Mouse (Mus musculus): ENCODE measurements around the gene Tmem158. TPM values are rescaled to one million over a fixed set of nuclear protein-coding genes. Genes with fewer than 3 reads are reported as not detected.

The Tmem158 gene
- polyA plus RNA-seq, 1 experiment from 2014 or later: 15.1 TPM

GRCm38 (mm10) chr9:123278003-123278402 lies 17.4 kb upstream of the Tmem158 start:
- no peaks in the 10 kb centered on the region for H3K9me3 ChIP-seq (ENCODE audit: control insufficient read depth, low read length)
- H3K27me3 ChIP-seq (ENCODE audit: control insufficient read depth, insufficient read depth, low read length): no peaks in the 10 kb centered on the region
- DNase-seq (ENCODE audit: low spot score) (no peak), ATAC-seq (ENCODE audit: low FRiP score, low TSS enrichment) (no peak)
- no peak overlapping the region for H3K9ac ChIP-seq (ENCODE audit: low read length)
- H3K4me2 ChIP-seq (replicated peaks; ENCODE audit: low read depth): no peak overlapping the region
- H3K4me3 ChIP-seq (ENCODE audit: low read depth, low read length): no peak overlapping the region
- H3K4me1 ChIP-seq (replicated peaks; ENCODE audit: control insufficient read depth, insufficient read depth): no peaks in the 10 kb centered on the region
- TF ChIP-seq CTCF (IDR thresholded peaks at IDR 0.05; ENCODE audit: low read depth): no peak
- TF ChIP-seq EP300 (optimal IDR thresholded peaks at IDR 0.05): no peak
- WGBS: 74% methylated on average over 2 of the region's 2 CpGs
- H3K27ac ChIP-seq (replicated peaks): no peak overlapping the region
- H3K36me3 ChIP-seq (ENCODE audit: control insufficient read depth, insufficient read depth, low read length): no peaks in the 10 kb centered on the region

DNA sequence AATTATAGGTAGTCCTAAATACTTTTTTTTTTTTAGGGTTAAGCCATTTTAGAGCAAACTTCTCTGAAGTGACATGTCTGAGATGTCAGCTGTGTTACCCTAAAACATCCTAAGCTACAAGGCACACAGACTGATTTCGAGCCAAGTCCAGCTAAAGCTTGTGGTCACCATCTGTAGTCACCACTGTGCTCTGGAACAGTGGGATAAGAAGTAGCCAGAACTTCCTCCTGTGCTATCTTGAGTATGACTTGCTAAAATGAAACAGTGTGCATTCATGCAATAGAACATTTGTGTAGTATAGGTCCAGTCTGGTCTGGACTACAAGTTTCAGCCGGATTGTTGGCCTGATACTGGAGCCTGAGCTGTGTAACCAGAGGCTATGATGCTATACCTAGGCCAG lies 14.8 kb upstream of the Tmem158 start:
- TF ChIP-seq CTCF (IDR thresholded peaks at IDR 0.05; ENCODE audit: low read depth): no peak
- no peak for TF ChIP-seq EP300 (optimal IDR thresholded peaks at IDR 0.05)
- Histone ChIP-seq H3K9me3 (ENCODE audit: control insufficient read depth, low read length) (no peaks in the 10 kb centered on the region), H3K27me3 (ENCODE audit: control insufficient read depth, insufficient read depth, low read length) (no peaks in the 10 kb centered on the region), H3K27ac (replicated peaks) (no peak overlapping the region), H3K4me2 (replicated peaks; ENCODE audit: low read depth) (no peak overlapping the region), H3K9ac (ENCODE audit: low read length) (no peak overlapping the region), H3K4me1 (replicated peaks; ENCODE audit: control insufficient read depth, insufficient read depth) (no peaks in the 10 kb centered on the region), H3K4me3 (ENCODE audit: low read depth, low read length) (no peak overlapping the region), H3K36me3 (ENCODE audit: control insufficient read depth, insufficient read depth, low read length) (no peaks in the 10 kb centered on the region)
- ATAC-seq (ENCODE audit: low FRiP score, low TSS enrichment) (no peak), DNase-seq (ENCODE audit: low spot score) (no peak)
- WGBS: 86% methylated on average over 2 of the region's 2 CpGs

DNA sequence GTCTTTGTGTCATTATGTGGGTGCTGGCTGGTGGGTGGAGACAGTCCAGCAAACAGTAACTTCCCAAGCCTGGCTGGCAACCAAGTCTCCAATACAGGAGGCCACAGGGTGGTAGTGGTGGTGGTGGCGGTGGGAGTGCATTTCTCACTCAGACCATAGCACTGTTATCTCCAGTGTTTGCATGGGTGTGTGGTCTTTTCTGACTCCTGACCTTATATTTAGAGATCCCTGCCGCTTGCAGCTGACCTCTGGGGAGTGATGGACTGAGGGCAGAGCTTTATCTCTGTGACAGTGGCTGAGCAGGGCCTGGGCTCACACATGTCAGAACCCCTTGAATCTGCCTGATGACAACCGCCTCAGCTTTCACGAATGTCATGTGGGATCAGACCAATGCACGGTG lies 14.1 kb upstream of the Tmem158 start:
- Histone ChIP-seq H3K36me3 (ENCODE audit: control insufficient read depth, insufficient read depth, low read length) (no peaks in the 10 kb centered on the region), H3K4me2 (replicated peaks; ENCODE audit: low read depth) (no peak overlapping the region), H3K4me3 (ENCODE audit: low read depth, low read length) (no peak overlapping the region), H3K9ac (ENCODE audit: low read length) (no peak overlapping the region), H3K4me1 (replicated peaks; ENCODE audit: control insufficient read depth, insufficient read depth) (no peaks in the 10 kb centered on the region), H3K9me3 (ENCODE audit: control insufficient read depth, low read length) (no peaks in the 10 kb centered on the region), H3K27me3 (ENCODE audit: control insufficient read depth, insufficient read depth, low read length) (no peaks in the 10 kb centered on the region), H3K27ac (replicated peaks) (no peak overlapping the region)
- ATAC-seq (ENCODE audit: low FRiP score, low TSS enrichment) (no peak), DNase-seq (ENCODE audit: low spot score) (no peak)
- TF ChIP-seq EP300 (optimal IDR thresholded peaks at IDR 0.05) (no peak), CTCF (IDR thresholded peaks at IDR 0.05; ENCODE audit: low read depth) (no peak)
- 51% methylated on average over 5 of the region's 5 CpGs for WGBS

GRCm38 (mm10) chr9:123273876-123274275 lies 13.3 kb upstream of the Tmem158 start:
- H3K9ac ChIP-seq (ENCODE audit: low read length): no peak overlapping the region
- no peak overlapping the region for H3K4me3 ChIP-seq (ENCODE audit: low read depth, low read length)
- no peaks in the 10 kb centered on the region for H3K4me1 ChIP-seq (replicated peaks; ENCODE audit: control insufficient read depth, insufficient read depth)
- no peak for ATAC-seq (ENCODE audit: low FRiP score, low TSS enrichment)
- DNase-seq (ENCODE audit: low spot score): no peak
- 48% methylated on average over 2 of the region's 2 CpGs for WGBS
- no peaks in the 10 kb centered on the region for H3K9me3 ChIP-seq (ENCODE audit: control insufficient read depth, low read length)
- H3K27ac ChIP-seq (replicated peaks): no peak overlapping the region
- TF ChIP-seq CTCF (IDR thresholded peaks at IDR 0.05; ENCODE audit: low read depth) (no peak), EP300 (optimal IDR thresholded peaks at IDR 0.05) (no peak)
- H3K27me3 ChIP-seq (ENCODE audit: control insufficient read depth, insufficient read depth, low read length): no peaks in the 10 kb centered on the region
- H3K4me2 ChIP-seq (replicated peaks; ENCODE audit: low read depth): no peak overlapping the region
- no peaks in the 10 kb centered on the region for H3K36me3 ChIP-seq (ENCODE audit: control insufficient read depth, insufficient read depth, low read length)

DNA sequence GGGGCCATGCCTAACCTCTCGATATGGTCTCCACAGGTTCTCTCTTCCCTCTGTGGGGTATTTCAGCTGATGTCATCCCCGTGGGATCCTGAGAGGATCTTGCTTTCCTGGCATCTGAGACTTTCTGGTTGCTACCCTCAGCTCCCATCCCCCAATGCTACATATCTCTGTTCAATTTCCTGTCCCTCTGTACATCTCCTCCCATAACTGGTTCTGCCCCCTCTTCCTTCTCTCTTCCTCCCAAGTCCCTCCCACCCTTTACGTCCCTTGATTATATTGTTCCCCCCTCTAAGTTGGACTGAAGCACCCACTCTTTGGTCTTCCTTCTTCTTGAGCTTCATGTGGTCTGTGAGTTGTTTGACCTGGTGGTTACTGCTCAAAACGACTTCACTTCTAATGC lies 11.0 kb upstream of the Tmem158 start:
- no peak for ATAC-seq (ENCODE audit: low FRiP score, low TSS enrichment)
- H3K27ac ChIP-seq (replicated peaks): no peak overlapping the region
- H3K9me3 ChIP-seq (ENCODE audit: control insufficient read depth, low read length): no peaks in the 10 kb centered on the region
- no peak for TF ChIP-seq CTCF (IDR thresholded peaks at IDR 0.05; ENCODE audit: low read depth)
- no peak for TF ChIP-seq EP300 (optimal IDR thresholded peaks at IDR 0.05)
- H3K9ac ChIP-seq (ENCODE audit: low read length): no peak overlapping the region
- no peaks in the 10 kb centered on the region for H3K4me1 ChIP-seq (replicated peaks; ENCODE audit: control insufficient read depth, insufficient read depth)
- DNase-seq (ENCODE audit: low spot score): no peak
- 52% methylated on average over 4 of the region's 4 CpGs for WGBS
- no peak overlapping the region for H3K4me2 ChIP-seq (replicated peaks; ENCODE audit: low read depth)
- H3K27me3 ChIP-seq (ENCODE audit: control insufficient read depth, insufficient read depth, low read length): no peaks in the 10 kb centered on the region
- no peak overlapping the region for H3K4me3 ChIP-seq (ENCODE audit: low read depth, low read length)
- H3K36me3 ChIP-seq (ENCODE audit: control insufficient read depth, insufficient read depth, low read length): no peaks in the 10 kb centered on the region

GRCm38 (mm10) chr9:123269906-123270558 lies 9.5 kb upstream of the Tmem158 start:
- Histone ChIP-seq H3K36me3 (ENCODE audit: control insufficient read depth, insufficient read depth, low read length) (no peaks in the 10 kb centered on the region), H3K4me2 (replicated peaks; ENCODE audit: low read depth) (no peak overlapping the region), H3K9ac (ENCODE audit: low read length) (no peak overlapping the region), H3K9me3 (ENCODE audit: control insufficient read depth, low read length) (no peaks in the 10 kb centered on the region), H3K27me3 (ENCODE audit: control insufficient read depth, insufficient read depth, low read length) (no peaks in the 10 kb centered on the region), H3K27ac (replicated peaks) (no peak overlapping the region), H3K4me3 (ENCODE audit: low read depth, low read length) (no peak overlapping the region), H3K4me1 (replicated peaks; ENCODE audit: control insufficient read depth, insufficient read depth) (no peaks in the 10 kb centered on the region)
- ATAC-seq (ENCODE audit: low FRiP score, low TSS enrichment) (no peak), DNase-seq (ENCODE audit: low spot score) (no peak)
- WGBS: 89% methylated on average over 2 of the region's 2 CpGs
- TF ChIP-seq CTCF (IDR thresholded peaks at IDR 0.05; ENCODE audit: low read depth): no peak
- no peak for TF ChIP-seq EP300 (optimal IDR thresholded peaks at IDR 0.05)

All from stomach, postnatal 0 days (tissue).